Mouse (Mus musculus) embryonic facial prominence, embryonic 13.5 days (tissue): Measurements from ENCODE around the gene Mprip. TPM values are rescaled to one million over a fixed set of nuclear protein-coding genes. Genes with fewer than 3 reads are reported as not detected.

Experiments used
- ATAC-seq: fragments of 200-750 bp; cut with Nextera tagmentation; 2 replicates; pipeline ENCODE4 v1.8.0; 2017; ENCODE audit warnings: low read depth; ENCODE audit not compliant: insufficient number of reproducible peaks, insufficient read depth, low FRiP score, low TSS enrichment
- H3K27ac ChIP-seq: fragments of 300-500 bp; sonication (generic); 2 replicates; pipeline ENCODE4 v1.5.1; 2015; ENCODE audit warnings: moderate library complexity, mild to moderate bottlenecking, inconsistent platforms
- H3K27me3 ChIP-seq: fragments of 300-500 bp; sonication (generic); 2 replicates; pipeline ENCODE4 v1.6.1; 2015; ENCODE audit warnings: mild to moderate bottlenecking, inconsistent platforms
- H3K36me3 ChIP-seq: fragments of 300-500 bp; sonication (generic); 2 replicates; pipeline ENCODE4 v1.6.1; 2015; ENCODE audit warnings: mild to moderate bottlenecking, inconsistent platforms
- H3K4me1 ChIP-seq: fragments of 300-500 bp; sonication (generic); 2 replicates; pipeline ENCODE4 v1.6.1; 2015; ENCODE audit warnings: inconsistent platforms
- H3K4me2 ChIP-seq: fragments of 300-500 bp; sonication (generic); 2 replicates; pipeline ENCODE4 v1.6.1; 2015; ENCODE audit warnings: moderate library complexity, mild to moderate bottlenecking, inconsistent platforms
- H3K4me3 ChIP-seq: fragments of 300-500 bp; sonication (generic); 2 replicates; pipeline ENCODE4 v1.5.1; 2015; ENCODE audit warnings: mild to moderate bottlenecking, inconsistent platforms
- H3K9ac ChIP-seq: fragments of 300-500 bp; sonication (generic); 2 replicates; pipeline ENCODE4 v1.6.1; 2015; ENCODE audit warnings: mild to moderate bottlenecking, inconsistent platforms
- H3K9me3 ChIP-seq: fragments of 300-500 bp; sonication (generic); 2 replicates; pipeline ENCODE4 v1.6.1; 2016; ENCODE audit warnings: inconsistent platforms
- WGBS: fragments of 180-500 bp; shearing (Covaris S2); methylation state at CpG from one replicate; pipeline ENCODE4 v1.1.7; 2015; ENCODE audit warnings: mixed read lengths; 5-methylcytosine and 5-hydroxymethylcytosine counted together
- polyA plus RNA-seq: library from polyadenylated mRNA; unstranded; fragments of >200 nt; fragmentation: Nextera tagmentation; extraction: Ambion mirVana; gene quantifications from 2 replicates; pipeline ENCODE4 v1.2.1, GENCODE M21; 2015

The Mprip gene
- polyA plus RNA-seq, 1 experiment from 2014 or later: 40.0 TPM

DNA sequence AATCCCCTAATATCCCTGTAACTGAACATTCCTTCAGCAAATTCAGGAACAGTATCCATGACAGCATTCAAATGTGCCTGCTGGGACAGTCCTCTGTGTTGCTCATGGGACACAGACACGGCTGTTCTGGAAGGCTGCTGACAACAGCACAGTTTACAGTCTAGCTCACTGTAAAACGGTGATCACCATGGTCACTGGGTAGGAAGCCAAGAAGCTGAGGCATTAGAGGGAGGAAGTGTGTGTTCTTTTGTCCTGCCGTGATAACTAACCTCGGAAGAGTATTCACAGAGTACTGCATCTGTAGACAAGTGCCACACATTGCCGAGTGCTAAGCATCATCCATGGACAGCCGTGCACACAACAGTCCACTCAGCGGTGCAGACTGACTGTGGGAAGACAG lies 109.6 kb downstream of the Mprip start:
- H3K27ac ChIP-seq: no peak overlapping the region
- no peaks in the 10 kb centered on the region for H3K4me1 ChIP-seq
- H3K36me3 ChIP-seq: peaks cover 98% of the 10 kb centered on the region
- no peak overlapping the region for H3K4me3 ChIP-seq
- no peaks in the 10 kb centered on the region for H3K27me3 ChIP-seq
- no peak for ATAC-seq
- 94% methylated on average over 7 of the region's 7 CpGs for WGBS
- no peak overlapping the region for H3K9ac ChIP-seq
- no peak overlapping the region for H3K4me2 ChIP-seq
- H3K9me3 ChIP-seq: no peaks in the 10 kb centered on the region

DNA sequence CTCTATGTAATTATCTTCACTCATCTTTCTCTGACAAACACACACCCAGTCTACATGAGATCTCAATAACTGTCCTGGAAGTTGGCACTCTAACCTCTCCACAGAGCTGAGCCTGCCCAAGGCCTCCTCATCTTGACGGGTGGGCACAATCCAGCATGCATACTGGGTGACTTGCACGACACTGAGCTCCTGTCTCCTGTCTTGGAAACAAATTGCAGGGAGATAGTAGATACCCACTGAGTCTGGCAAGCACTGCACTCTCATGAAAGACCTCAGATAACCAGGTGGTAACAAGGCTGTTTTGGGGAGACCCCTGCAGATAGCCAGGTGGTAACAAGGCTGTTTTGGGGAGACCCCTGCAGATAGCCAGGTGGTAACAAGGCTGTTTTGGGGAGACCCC lies 111.2 kb downstream of the Mprip start:
- no peak overlapping the region for H3K9ac ChIP-seq
- peaks cover 99% of the 10 kb centered on the region for H3K36me3 ChIP-seq
- no peak for ATAC-seq
- H3K27me3 ChIP-seq: no peaks in the 10 kb centered on the region
- H3K4me3 ChIP-seq: no peak overlapping the region
- no peaks in the 10 kb centered on the region for H3K4me1 ChIP-seq
- H3K27ac ChIP-seq: no peak overlapping the region
- no peaks in the 10 kb centered on the region for H3K9me3 ChIP-seq
- WGBS: 92% methylated on average over 2 of the region's 2 CpGs
- no peak overlapping the region for H3K4me2 ChIP-seq

DNA sequence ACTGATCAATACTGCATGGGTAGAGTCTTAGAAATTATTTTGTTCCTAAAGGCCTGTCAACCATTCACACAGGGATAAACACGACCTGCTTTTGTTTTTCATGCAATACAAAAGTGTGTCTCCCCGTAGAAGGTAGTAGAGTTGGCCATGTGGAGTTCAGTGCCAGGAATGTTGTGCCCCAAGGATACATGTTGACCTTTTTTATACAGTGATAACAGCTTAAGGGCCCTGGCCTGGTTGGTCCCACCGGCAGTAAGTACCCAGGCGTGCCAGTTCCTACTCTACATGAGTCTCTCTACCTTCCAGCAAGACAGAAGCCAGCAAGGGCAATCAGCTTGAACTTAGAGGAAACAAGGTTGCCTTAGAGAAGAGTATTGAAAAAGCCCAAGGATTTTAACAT lies 111.8 kb downstream of the Mprip start:
- ATAC-seq: no peak
- peaks cover 98% of the 10 kb centered on the region for H3K36me3 ChIP-seq
- 86% methylated on average over 4 of the region's 4 CpGs for WGBS

DNA sequence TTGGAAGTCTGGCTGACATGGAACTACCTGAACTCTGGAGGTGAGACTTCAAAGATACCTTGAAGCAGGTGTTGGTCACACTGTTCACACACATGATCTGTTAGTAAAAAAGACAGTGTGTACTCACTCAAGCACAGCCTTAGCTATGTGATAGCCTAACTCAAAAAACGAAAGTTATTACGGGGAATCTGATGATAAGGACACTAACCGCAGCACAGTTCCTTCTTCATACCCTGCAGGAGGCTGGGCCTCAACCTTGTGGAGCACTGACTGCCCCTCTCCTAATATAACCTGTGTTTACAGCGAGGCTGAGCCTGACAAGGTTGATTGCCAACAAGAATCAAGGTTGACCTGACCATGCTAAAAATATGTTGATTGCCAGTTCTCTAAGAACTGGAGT lies 113.4 kb downstream of the Mprip start:
- WGBS: 93% methylated on average over 4 of the region's 4 CpGs
- Histone ChIP-seq H3K4me1 (no peaks in the 10 kb centered on the region), H3K9me3 (no peaks in the 10 kb centered on the region), H3K4me3 (no peak overlapping the region), H3K36me3 (peaks cover 91% of the 10 kb centered on the region), H3K9ac (no peak overlapping the region), H3K27ac (no peak overlapping the region), H3K27me3 (no peaks in the 10 kb centered on the region), H3K4me2 (no peak overlapping the region)
- ATAC-seq: no peak

More for the DNA sequence above, 111.8 kb downstream of the Mprip start:
- Histone ChIP-seq H3K9ac (no peak overlapping the region), H3K27me3 (no peaks in the 10 kb centered on the region), H3K4me2 (no peak overlapping the region), H3K4me1 (no peaks in the 10 kb centered on the region), H3K4me3 (no peak overlapping the region), H3K9me3 (no peaks in the 10 kb centered on the region), H3K27ac (no peak overlapping the region)

DNA sequence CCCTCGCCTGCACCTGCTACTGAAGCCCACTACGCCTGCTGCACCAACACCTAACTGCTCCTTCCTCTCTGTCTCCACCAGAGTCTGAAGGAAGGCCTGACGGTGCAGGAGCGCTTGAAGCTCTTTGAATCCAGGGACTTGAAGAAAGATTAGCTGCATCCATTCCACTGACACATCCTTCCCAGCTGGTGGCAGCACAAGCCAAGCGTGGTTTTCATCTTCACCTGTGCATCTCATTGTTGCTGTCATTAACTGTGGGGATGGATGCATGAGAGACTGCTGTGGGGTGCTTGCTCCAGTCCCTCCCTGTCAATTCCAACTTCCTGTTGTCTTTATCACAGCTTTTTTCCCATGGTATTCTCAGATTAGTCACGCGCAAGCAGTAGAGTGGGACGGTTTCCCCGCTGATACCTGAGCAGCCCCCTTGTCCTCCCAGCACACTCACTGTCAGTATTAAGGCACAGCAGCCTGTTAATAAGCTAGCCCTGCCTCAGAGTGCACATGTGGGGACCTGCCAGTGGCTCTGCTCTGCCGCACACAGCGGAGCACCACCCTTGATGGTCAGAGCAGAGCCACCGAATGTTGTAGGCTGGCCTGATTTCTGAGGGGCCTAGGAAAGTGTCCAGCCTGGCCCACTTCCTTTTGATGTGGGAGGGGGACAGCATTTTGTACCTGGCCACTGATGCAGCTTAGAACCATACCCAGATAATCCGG lies 114.5 kb downstream of the Mprip start:
- peaks cover 81% of the 10 kb centered on the region for H3K36me3 ChIP-seq
- no peaks in the 10 kb centered on the region for H3K27me3 ChIP-seq
- H3K27ac ChIP-seq: no peak overlapping the region
- H3K9ac ChIP-seq: no peak overlapping the region
- ATAC-seq: no peak
- 77% methylated on average over 13 of the region's 13 CpGs for WGBS
- no peaks in the 10 kb centered on the region for H3K4me1 ChIP-seq
- no peaks in the 10 kb centered on the region for H3K9me3 ChIP-seq
- no peak overlapping the region for H3K4me2 ChIP-seq
- H3K4me3 ChIP-seq: no peak overlapping the region

DNA sequence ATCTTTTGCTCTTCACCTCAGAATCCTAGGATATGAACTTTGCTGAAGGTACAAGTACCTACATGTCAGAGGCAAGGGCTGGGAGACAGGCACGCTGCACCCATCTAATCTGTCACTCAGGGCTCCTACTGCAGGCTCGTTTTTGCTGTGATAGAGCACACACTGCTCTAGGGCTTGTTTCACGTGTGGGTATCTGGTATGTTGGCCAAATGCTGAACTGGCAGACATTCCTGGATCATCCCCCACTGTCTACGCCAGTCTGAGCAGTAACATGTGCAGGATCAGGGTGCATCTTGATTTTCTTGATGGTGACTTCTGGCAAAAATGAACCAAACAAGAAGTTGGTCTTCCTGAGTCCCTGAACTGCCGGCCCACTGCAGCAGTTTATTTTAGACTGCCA lies 116.2 kb downstream of the Mprip start:
- H3K9me3 ChIP-seq: no peaks in the 10 kb centered on the region
- no peaks in the 10 kb centered on the region for H3K27me3 ChIP-seq
- no peak overlapping the region for H3K27ac ChIP-seq
- H3K9ac ChIP-seq: no peak overlapping the region
- peaks cover 2% of the 10 kb centered on the region; the same call in 1 of the 2 replicates for H3K4me1 ChIP-seq
- ATAC-seq: no peak
- WGBS: 76% methylated on average over 5 of the region's 5 CpGs
- no peak overlapping the region for H3K4me3 ChIP-seq
- H3K4me2 ChIP-seq: no peak overlapping the region
- peaks cover 64% of the 10 kb centered on the region for H3K36me3 ChIP-seq

DNA sequence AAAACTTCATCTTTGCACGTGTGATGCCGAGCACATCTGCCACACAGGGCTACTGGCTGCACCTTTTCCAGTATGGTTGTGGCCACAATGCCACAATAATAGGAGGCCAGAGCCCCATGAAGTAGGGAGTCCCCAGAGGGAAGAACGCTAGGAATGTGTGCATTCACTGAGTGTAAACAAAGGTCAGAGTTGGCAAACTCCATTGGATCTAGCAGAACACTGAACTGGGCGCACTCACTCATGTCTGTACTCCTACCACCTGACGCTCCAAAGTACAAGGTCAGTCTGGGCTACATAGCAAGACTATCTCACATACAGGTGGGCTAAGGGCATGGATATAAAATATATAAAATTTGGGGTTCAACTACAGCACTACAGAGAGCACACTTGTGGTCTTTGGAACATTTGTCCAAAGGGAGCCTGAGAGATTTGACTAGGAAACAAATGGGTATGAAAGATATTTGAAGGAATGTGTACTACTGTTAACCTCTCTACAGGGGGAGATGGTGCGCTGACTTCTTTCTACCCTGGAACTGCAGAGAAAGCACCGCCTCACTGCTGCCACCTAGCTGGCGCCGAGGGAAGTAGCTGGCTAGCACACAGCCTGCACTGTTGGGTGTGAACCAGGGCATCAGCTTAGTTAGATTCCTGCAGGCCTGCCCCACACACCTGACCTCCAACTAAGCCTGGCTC lies 117.2 kb downstream of the Mprip start:
- Histone ChIP-seq H3K9ac (no peak overlapping the region), H3K4me2 (no peak overlapping the region), H3K4me3 (no peak overlapping the region), H3K27ac (peak overlapping the region; percentile 28; the same call in 1 of the 2 replicates), H3K4me1 (peaks cover 5% of the 10 kb centered on the region; the same call in 1 of the 2 replicates), H3K9me3 (no peaks in the 10 kb centered on the region), H3K36me3 (peaks cover 53% of the 10 kb centered on the region), H3K27me3 (no peaks in the 10 kb centered on the region)
- 52% methylated on average over 9 of the region's 9 CpGs for WGBS
- no peak for ATAC-seq

DNA sequence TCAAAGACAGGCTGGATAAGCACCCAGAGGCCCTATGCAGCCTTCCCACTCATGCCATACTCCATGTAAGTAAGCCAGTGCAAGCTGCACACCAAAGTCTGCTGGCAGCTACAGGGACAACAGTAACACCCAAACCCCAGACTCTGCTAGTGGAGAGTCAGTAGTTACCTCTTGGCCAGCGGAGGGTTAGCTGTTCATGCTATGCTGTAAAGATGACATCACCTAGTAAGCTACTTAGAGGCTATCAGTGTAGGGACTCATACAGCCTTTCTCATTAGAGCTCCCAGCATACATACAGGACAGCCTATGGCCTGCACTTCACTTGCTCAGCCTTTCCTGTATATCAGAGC lies 117.7 kb downstream of the Mprip start:
- Histone ChIP-seq H3K36me3 (peaks cover 48% of the 10 kb centered on the region), H3K9ac (no peak overlapping the region), H3K9me3 (no peaks in the 10 kb centered on the region), H3K4me3 (no peak overlapping the region), H3K4me1 (peaks cover 5% of the 10 kb centered on the region; the same call in 1 of the 2 replicates), H3K4me2 (no peak overlapping the region), H3K27ac (no peak overlapping the region), H3K27me3 (no peaks in the 10 kb centered on the region)
- ATAC-seq: no peak
- WGBS: 78% methylated on average over 1 of the region's 1 CpGs

DNA sequence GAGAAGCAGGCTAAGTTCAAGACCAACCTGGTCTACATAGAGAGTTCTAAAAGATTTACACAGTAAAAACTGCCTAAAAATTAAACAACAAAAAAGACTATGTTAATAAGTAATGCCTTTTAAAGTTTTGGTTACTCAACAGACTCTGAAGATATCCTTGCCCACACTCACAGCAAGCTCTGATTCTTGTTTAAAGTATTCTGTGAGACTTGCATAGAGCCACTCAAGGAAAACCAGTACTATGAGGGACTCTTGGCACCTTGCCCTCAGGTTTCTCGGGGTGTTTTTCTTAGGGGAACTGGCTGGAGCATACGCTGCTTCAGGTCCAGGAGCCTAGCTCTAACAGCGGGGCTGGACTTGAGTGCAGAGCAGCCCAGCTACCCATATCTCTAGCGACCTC lies 118.3 kb downstream of the Mprip start:
- no peak overlapping the region for H3K9ac ChIP-seq
- H3K4me1 ChIP-seq: peaks cover 5% of the 10 kb centered on the region; the same call in 1 of the 2 replicates
- 84% methylated on average over 4 of the region's 4 CpGs for WGBS

DNA sequence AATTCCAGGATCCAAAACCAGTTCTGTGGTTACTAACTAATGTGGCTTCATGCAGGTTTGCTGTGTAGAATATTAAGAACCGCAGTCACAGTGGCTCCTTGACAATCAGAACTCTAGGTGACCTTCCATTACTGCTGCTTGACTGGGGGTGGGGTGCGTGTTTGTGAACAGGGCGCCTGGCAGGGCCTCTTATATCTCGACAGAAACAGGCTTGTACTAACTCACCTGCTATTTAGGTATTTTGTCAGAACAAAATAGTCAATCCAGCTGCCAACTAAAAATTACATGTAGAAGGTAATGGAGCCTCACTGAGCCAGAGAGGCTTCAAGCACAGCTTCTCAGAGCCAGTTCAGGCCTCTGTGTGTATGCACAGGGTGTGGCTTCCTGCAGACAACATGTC lies 119.1 kb downstream of the Mprip start:
- ATAC-seq: no peak
- H3K4me3 ChIP-seq: no peak overlapping the region
- H3K9me3 ChIP-seq: no peaks in the 10 kb centered on the region
- no peak overlapping the region for H3K27ac ChIP-seq
- peaks cover 35% of the 10 kb centered on the region for H3K36me3 ChIP-seq
- WGBS: 84% methylated on average over 4 of the region's 4 CpGs
- H3K27me3 ChIP-seq: no peaks in the 10 kb centered on the region; the same call in 1 of the 2 replicates
- H3K4me2 ChIP-seq: no peak overlapping the region
- H3K4me1 ChIP-seq: peaks cover 5% of the 10 kb centered on the region; the same call in 1 of the 2 replicates
- H3K9ac ChIP-seq: no peak overlapping the region

More for the DNA sequence above, 118.3 kb downstream of the Mprip start:
- Histone ChIP-seq H3K36me3 (peaks cover 42% of the 10 kb centered on the region), H3K4me3 (no peak overlapping the region), H3K4me2 (no peak overlapping the region), H3K9me3 (no peaks in the 10 kb centered on the region), H3K27ac (no peak overlapping the region), H3K27me3 (no peaks in the 10 kb centered on the region)
- no peak for ATAC-seq

DNA sequence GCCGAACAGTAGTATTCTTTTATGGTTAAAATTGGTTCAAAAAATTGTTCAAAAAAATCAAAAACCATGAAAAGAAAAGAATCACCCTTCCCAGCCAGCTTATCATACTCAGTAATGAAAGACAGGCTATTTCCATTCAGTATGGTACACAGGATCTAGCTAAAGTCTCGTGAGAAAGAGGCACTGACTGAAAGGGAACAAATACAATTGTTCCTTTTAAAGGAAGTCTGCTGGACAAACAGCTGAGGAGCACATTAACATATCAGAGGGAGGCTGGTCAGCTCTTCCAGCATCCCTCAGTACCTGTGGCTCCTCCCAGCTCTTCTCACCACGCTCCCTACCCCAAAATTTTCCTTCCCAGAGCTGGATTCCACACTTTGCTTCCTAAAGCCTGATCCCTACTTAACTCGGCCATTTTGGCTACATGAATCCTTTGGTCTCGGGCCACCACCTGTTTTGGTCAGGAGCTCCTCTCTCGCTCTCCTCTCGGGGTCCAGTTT lies 121.0 kb downstream of the Mprip start:
- H3K9ac ChIP-seq: no peak overlapping the region
- H3K4me3 ChIP-seq: no peak overlapping the region
- no peaks in the 10 kb centered on the region for H3K9me3 ChIP-seq
- H3K4me2 ChIP-seq: no peak overlapping the region
- ATAC-seq: no peak
- H3K4me1 ChIP-seq: peaks cover 13% of the 10 kb centered on the region
- 0 out of 2 replicates have a peak overlapping the region, but pooled peaks have one; percentile 14 for H3K27ac ChIP-seq
- H3K36me3 ChIP-seq: peaks cover 16% of the 10 kb centered on the region
- 62% methylated on average over 7 of the region's 7 CpGs for WGBS
- peaks cover 6% of the 10 kb centered on the region for H3K27me3 ChIP-seq

DNA sequence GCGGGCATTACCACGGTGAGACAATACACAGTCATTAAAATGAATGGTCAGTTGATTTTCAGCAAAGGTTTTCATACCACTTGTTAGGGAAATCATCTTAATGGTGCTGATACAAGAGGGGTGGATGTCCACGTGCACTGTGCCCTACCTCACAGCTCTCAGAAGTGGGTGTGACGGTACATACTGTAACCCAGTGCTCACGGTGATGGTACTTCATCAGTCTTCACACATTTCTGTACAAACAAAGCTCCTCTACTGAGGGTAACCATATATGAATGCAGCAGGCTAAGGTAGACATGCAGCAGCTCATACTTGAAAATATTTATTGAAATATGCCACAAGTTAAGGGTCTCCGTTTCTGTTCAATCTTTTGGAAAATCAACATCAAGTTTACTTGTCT lies 122.5 kb downstream of the Mprip start:
- H3K4me3 ChIP-seq: no peak overlapping the region
- H3K9me3 ChIP-seq: no peaks in the 10 kb centered on the region
- H3K9ac ChIP-seq: no peak overlapping the region
- no peak overlapping the region for H3K4me2 ChIP-seq
- H3K27ac ChIP-seq: no peak overlapping the region
- 93% methylated on average over 6 of the region's 6 CpGs for WGBS
- H3K36me3 ChIP-seq: peaks cover 4% of the 10 kb centered on the region; the same call in 1 of the 2 replicates
- peaks cover 6% of the 10 kb centered on the region for H3K27me3 ChIP-seq
- ATAC-seq: no peak
- H3K4me1 ChIP-seq: peaks cover 18% of the 10 kb centered on the region
